Mouse (Mus musculus): ENCODE measurements around the gene Olfr611. TPM values are rescaled to one million over a fixed set of nuclear protein-coding genes. Genes with fewer than 3 reads are reported as not detected.
"Not testable (repeated sequence)": the region's sequence is repeated elsewhere in the genome, so short reads cannot be mapped to it uniquely, and the experiment has no call there.

The Olfr611 gene
- not detected in 2 replicates for polyA plus RNA-seq (2016; fragmentation: Nextera tagmentation; extraction: Ambion mirVana)

DNA sequence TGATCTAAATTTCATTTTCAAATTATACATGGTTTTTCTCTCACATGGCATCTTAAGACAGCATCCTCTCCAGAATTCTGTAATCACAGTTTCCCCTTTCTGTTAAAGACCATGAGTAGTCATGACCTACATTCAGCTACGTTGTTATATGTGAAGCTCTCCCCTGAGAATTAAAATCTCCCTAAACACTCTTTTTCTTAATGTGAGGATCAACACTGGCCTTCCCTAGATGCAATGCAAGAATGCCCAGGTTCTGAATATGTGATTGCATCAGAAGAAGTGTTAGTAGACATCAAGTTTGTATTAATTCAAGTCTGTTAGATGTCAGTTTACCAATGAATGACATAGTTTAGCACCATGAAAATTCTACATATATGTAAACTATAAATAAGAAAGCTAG is at the start of gene Olfr611:
Gene Olfr611 (minus strand): TSS at position 101 of the 400 bp plus-strand sequence.
- H3K4me1 ChIP-seq (replicated peaks); H3K9ac ChIP-seq (replicated peaks); H3K4me3 ChIP-seq (replicated peaks); H3K36me3 ChIP-seq; H3K9me3 ChIP-seq; ATAC-seq (ENCODE audit: insufficient number of reproducible peaks, insufficient read depth, low FRiP score, low TSS enrichment, low read depth); H3K27me3 ChIP-seq; H3K27ac ChIP-seq; H3K4me2 ChIP-seq: not testable (repeated sequence)
- 71% methylated on average over 1 of the region's 1 CpGs for WGBS

DNA sequence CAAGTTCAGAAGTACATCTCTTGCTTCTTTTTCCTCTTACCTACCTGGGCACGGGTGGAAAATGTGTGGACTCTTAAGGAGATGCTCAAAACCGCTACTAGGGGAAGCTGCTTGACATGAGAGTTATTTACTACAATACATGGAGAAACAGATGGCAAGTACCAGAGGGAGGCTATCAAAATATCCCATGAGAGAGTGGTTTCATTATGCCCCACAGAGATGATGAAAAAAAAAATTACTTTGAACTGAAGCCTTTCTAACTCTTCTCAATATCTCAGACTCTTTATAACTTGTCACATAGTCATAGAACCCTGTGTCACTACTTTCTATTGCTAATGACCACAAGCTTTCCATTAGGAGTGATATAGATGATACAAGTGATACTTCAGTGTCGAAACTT is 48.4 kb upstream of the Olfr611 start, which contains the start of gene Olfr616:
Gene Olfr616 (minus strand): TSS at position 101 of the 400 bp plus-strand sequence.
- H3K4me1 ChIP-seq (replicated peaks): no peaks in the 10 kb centered on the region
- no peak within 1 kb of the TSS for H3K4me3 ChIP-seq (replicated peaks)
- 71% methylated on average over 3 of the region's 3 CpGs for WGBS
- no peaks in the 10 kb centered on the region for H3K27me3 ChIP-seq
- H3K9ac ChIP-seq (replicated peaks): no peak within 1 kb of the TSS
- no peak within 1 kb of the TSS for H3K27ac ChIP-seq
- no peak within 1 kb of the TSS for H3K4me2 ChIP-seq
- H3K36me3 ChIP-seq: no peaks in the 10 kb centered on the region
- no peak for ATAC-seq (ENCODE audit: insufficient number of reproducible peaks, insufficient read depth, low FRiP score, low TSS enrichment, low read depth)
- no peaks in the 10 kb centered on the region for H3K9me3 ChIP-seq

DNA sequence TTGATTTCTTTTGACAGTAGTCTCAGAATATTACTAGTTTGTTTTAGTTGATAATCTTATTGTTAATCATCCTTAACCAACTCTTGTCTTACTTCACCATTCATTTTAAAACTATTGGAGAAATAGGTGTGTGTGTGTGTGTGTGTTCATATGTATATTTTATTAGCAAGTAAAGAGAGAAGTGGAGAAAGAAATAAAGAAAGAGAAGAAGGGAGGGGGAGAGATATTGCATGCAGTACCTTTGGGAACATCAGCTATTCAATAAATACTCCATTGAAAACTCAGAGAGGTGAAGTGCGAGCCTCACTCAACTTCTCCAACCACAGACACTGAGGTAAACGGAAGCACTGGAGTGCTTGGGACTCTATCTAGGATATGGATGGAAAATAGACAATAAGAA is 35.1 kb upstream of the Olfr611 start, which contains the start of gene Olfr615:
Gene Olfr615 (plus strand): TSS at position 301 of the 400 bp plus-strand sequence.
- 85% methylated on average over 2 of the region's 2 CpGs for WGBS
- H3K36me3 ChIP-seq: no peaks in the 10 kb centered on the region
- H3K4me1 ChIP-seq (replicated peaks): no peaks in the 10 kb centered on the region
- no peaks in the 10 kb centered on the region for H3K9me3 ChIP-seq
- H3K27ac ChIP-seq: no peak within 1 kb of the TSS
- H3K9ac ChIP-seq (replicated peaks): no peak within 1 kb of the TSS
- ATAC-seq (ENCODE audit: insufficient number of reproducible peaks, insufficient read depth, low FRiP score, low TSS enrichment, low read depth): no peak
- H3K4me3 ChIP-seq (replicated peaks): no peak within 1 kb of the TSS
- H3K27me3 ChIP-seq: no peaks in the 10 kb centered on the region
- no peak within 1 kb of the TSS for H3K4me2 ChIP-seq

DNA sequence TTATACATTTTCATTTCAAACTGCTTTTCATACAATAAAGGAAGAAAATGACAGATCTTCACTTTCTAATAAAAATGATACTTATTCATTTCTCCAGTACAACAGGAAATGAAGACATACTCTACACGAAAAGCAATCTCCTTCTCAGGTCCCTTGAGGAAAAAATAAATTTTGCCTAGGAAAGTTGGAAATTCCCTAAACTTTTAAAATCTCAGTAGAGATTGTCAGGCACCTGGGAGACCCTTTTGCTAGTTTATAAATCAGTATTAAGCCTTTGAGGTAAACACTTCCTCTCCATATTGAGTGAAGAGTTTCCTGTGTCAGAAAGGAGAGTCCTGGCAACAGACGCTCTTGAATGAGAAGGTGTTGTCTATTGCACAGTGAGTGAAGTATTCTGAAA is 27.1 kb upstream of the Olfr611 start, which contains the start of gene Olfr613:
Gene Olfr613 (plus strand): TSS at position 301 of the 400 bp plus-strand sequence.
- 80% methylated on average over 2 of the region's 2 CpGs for WGBS
- no peak for ATAC-seq (ENCODE audit: insufficient number of reproducible peaks, insufficient read depth, low FRiP score, low TSS enrichment, low read depth)
- no peaks in the 10 kb centered on the region for H3K36me3 ChIP-seq
- H3K4me3 ChIP-seq (replicated peaks): no peak within 1 kb of the TSS
- H3K9ac ChIP-seq (replicated peaks): no peak within 1 kb of the TSS
- H3K4me2 ChIP-seq: no peak within 1 kb of the TSS
- no peak within 1 kb of the TSS for H3K27ac ChIP-seq
- H3K27me3 ChIP-seq: no peaks in the 10 kb centered on the region
- no peaks in the 10 kb centered on the region for H3K4me1 ChIP-seq (replicated peaks)
- H3K9me3 ChIP-seq: 0 out of 2 replicates have a peak, but pooled peaks cover 4% of the 10 kb centered on the region

DNA sequence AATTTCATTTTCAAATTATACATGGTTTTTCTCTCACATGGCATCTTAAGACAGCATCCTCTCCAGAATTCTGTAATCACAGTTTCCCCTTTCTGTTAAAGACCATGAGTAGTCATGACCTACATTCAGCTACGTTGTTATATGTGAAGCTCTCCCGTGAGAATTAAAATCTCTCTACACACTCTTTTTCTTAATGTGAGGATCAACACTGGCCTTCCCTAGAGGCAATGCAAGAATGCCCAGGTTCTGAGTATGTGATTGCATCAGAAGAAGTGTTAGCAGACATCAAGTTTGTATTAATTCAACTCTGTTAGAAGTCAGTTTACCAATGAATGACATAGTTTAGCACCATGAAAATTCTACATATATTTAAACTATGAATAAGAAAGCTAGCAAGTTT is 22.0 kb upstream of the Olfr611 start, which contains the start of gene Olfr612:
Gene Olfr612 (minus strand): TSS at position 101 of the 400 bp plus-strand sequence.
- WGBS: 81% methylated on average over 2 of the region's 2 CpGs
- H3K9ac ChIP-seq (replicated peaks); H3K27ac ChIP-seq; ATAC-seq (ENCODE audit: insufficient number of reproducible peaks, insufficient read depth, low FRiP score, low TSS enrichment, low read depth); H3K4me1 ChIP-seq (replicated peaks); H3K9me3 ChIP-seq; H3K36me3 ChIP-seq; H3K4me2 ChIP-seq; H3K27me3 ChIP-seq; H3K4me3 ChIP-seq (replicated peaks): not testable (repeated sequence)

DNA sequence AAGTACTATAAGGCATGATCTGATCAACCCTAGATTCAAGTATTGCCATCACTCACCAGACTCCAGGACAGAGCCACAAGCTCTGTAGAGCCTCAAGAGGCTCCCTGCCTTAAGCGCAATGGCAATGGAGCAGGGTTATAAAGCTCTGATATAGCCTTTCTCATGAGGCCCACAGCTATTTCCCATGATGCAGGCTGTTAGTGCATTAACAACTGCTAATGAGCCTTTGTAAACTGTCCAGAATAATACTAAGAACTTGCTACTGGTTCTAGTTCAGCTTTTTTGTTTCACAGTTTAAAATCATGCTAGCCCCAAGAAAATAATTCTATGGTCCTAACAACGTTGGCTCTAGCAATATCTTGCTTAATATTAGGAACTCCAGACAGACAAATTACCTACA is 8.6 kb downstream of the Olfr611 start, which contains the start of gene Olfr610:
Gene Olfr610 (minus strand): TSS at position 101 of the 400 bp plus-strand sequence.
- ATAC-seq (ENCODE audit: insufficient number of reproducible peaks, insufficient read depth, low FRiP score, low TSS enrichment, low read depth): no peak
- no peaks in the 10 kb centered on the region for H3K36me3 ChIP-seq
- no peaks in the 10 kb centered on the region for H3K9me3 ChIP-seq
- no peak within 1 kb of the TSS for H3K9ac ChIP-seq (replicated peaks)
- 81% methylated on average over 2 of the region's 2 CpGs for WGBS
- no peak within 1 kb of the TSS for H3K4me3 ChIP-seq (replicated peaks)
- H3K4me2 ChIP-seq: no peak within 1 kb of the TSS
- no peaks in the 10 kb centered on the region for H3K4me1 ChIP-seq (replicated peaks)
- no peaks in the 10 kb centered on the region for H3K27me3 ChIP-seq
- no peak within 1 kb of the TSS for H3K27ac ChIP-seq

DNA sequence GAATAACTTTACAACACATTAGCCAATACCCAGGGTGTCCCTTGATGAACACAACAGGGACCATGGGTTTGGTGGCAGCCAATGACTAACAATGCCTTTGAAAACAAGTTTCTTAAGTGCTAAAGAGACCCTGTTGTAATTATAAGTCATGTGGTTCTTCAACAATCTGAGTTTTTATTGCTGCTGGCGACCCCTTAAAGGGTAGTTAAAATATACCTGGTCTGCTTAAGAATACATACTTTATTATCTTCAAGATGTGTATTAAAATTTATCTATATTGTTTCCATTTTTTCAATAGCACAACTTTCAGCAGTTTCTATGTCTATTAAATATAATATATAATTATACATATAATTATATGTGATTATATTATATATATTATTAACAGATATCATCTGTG is 22.7 kb downstream of the Olfr611 start, which contains the start of gene Olfr609:
Gene Olfr609 (minus strand): TSS at position 101 of the 400 bp plus-strand sequence.
- Histone ChIP-seq H3K4me1 (replicated peaks) (no peaks in the 10 kb centered on the region), H3K9ac (replicated peaks) (no peak within 1 kb of the TSS), H3K4me2 (no peak within 1 kb of the TSS), H3K27me3 (no peaks in the 10 kb centered on the region), H3K9me3 (no peaks in the 10 kb centered on the region), H3K36me3 (no peaks in the 10 kb centered on the region), H3K4me3 (replicated peaks) (no peak within 1 kb of the TSS), H3K27ac (no peak within 1 kb of the TSS)
- ATAC-seq (ENCODE audit: insufficient number of reproducible peaks, insufficient read depth, low FRiP score, low TSS enrichment, low read depth): no peak
- WGBS: 62% methylated on average over 1 of the region's 1 CpGs

DNA sequence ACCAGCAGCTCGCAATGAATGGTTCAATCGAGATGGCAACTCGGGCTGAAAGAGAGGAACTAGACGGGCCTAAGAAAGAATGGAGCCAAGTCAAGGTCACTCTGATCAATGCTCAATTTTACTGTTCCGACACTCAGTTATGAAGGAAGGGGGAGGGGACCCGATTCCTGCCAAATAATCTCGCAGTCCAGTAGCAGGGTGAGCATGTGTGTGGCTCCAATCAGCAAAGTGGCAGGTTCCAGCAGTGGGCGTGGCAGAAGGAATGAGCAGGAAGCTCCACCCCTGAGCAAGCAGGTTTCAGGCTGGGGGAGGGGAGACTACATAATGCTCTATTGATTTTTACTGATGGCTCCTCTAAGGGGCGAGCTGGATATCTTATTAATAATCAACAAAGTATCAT is 43.5 kb downstream of the Olfr611 start:
- H3K4me1 ChIP-seq (replicated peaks); H3K4me2 ChIP-seq; H3K27ac ChIP-seq; H3K36me3 ChIP-seq; H3K9me3 ChIP-seq; H3K4me3 ChIP-seq (replicated peaks); H3K27me3 ChIP-seq; ATAC-seq (ENCODE audit: insufficient number of reproducible peaks, insufficient read depth, low FRiP score, low TSS enrichment, low read depth); H3K9ac ChIP-seq (replicated peaks): not testable (repeated sequence)
- WGBS: 89% methylated on average over 9 of the region's 9 CpGs

DNA sequence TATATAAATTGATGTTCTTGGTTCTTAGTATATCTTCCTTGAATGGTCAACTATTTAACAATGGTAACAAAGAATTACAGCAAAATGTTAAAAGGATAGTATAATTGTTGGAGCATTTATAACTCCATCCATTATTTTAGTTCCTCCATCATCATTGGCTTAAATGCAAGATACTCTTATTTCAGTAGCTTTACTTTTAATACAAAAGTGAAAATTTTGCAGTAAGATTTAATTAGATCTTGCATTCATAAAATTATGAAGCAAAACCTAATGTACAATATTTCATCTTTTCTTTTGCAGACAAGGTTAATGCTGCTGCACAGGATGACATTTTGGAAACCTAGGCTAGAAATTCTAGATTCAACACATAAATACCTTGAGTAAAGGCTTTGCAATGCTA is 51.1 kb downstream of the Olfr611 start, which contains the start of gene Olfr608:
Gene Olfr608 (plus strand): TSS at position 301 of the 400 bp plus-strand sequence.
- Histone ChIP-seq H3K9ac (replicated peaks) (no peak within 1 kb of the TSS), H3K27me3 (no peaks in the 10 kb centered on the region), H3K36me3 (no peaks in the 10 kb centered on the region), H3K27ac (no peak within 1 kb of the TSS), H3K4me2 (no peak within 1 kb of the TSS), H3K9me3 (peaks cover 5% of the 10 kb centered on the region; the same call in 1 of the 2 replicates), H3K4me1 (replicated peaks) (no peaks in the 10 kb centered on the region), H3K4me3 (replicated peaks) (no peak within 1 kb of the TSS)
- no peak for ATAC-seq (ENCODE audit: insufficient number of reproducible peaks, insufficient read depth, low FRiP score, low TSS enrichment, low read depth)

Other genes with a start within 250 kb of the Olfr611 start
- not detected in 2 replicates for gene Olfr596, start 215.2 kb downstream of the Olfr611 start, polyA plus RNA-seq (2016; fragmentation: Nextera tagmentation; extraction: Ambion mirVana)
- gene Olfr597, start 204.5 kb downstream of the Olfr611 start, polyA plus RNA-seq (2016; fragmentation: Nextera tagmentation; extraction: Ambion mirVana): not detected in 2 replicates
- not detected in 2 replicates for gene Olfr598, start 197.3 kb downstream of the Olfr611 start, polyA plus RNA-seq (2016; fragmentation: Nextera tagmentation; extraction: Ambion mirVana)
- gene Olfr599, start 184.9 kb downstream of the Olfr611 start, polyA plus RNA-seq (2016; fragmentation: Nextera tagmentation; extraction: Ambion mirVana): not detected in 2 replicates
- gene Olfr600, start 171.2 kb downstream of the Olfr611 start, polyA plus RNA-seq (2016; fragmentation: Nextera tagmentation; extraction: Ambion mirVana): not detected in 2 replicates
- gene Olfr601, start 158.2 kb downstream of the Olfr611 start, polyA plus RNA-seq (2016; fragmentation: Nextera tagmentation; extraction: Ambion mirVana): not detected in 2 replicates
- not detected in 2 replicates for gene Olfr603, start 134.7 kb downstream of the Olfr611 start, polyA plus RNA-seq (2016; fragmentation: Nextera tagmentation; extraction: Ambion mirVana)
- gene Usp17lc, start 105.8 kb downstream of the Olfr611 start, polyA plus RNA-seq (2016; fragmentation: Nextera tagmentation; extraction: Ambion mirVana): not detected in 2 replicates
- not detected in 2 replicates for gene Olfr605, start 75.4 kb downstream of the Olfr611 start, polyA plus RNA-seq (2016; fragmentation: Nextera tagmentation; extraction: Ambion mirVana)
- gene Olfr606, start 71.8 kb downstream of the Olfr611 start, polyA plus RNA-seq (2016; fragmentation: Nextera tagmentation; extraction: Ambion mirVana): not detected in 2 replicates
- not detected in 2 replicates for gene Olfr607, start 56.7 kb downstream of the Olfr611 start, polyA plus RNA-seq (2016; fragmentation: Nextera tagmentation; extraction: Ambion mirVana)
- not detected in 2 replicates for gene Olfr608, start 51.0 kb downstream of the Olfr611 start, polyA plus RNA-seq (2016; fragmentation: Nextera tagmentation; extraction: Ambion mirVana)
- gene Olfr609, start 22.8 kb downstream of the Olfr611 start, polyA plus RNA-seq (2016; fragmentation: Nextera tagmentation; extraction: Ambion mirVana): not detected in 2 replicates
- not detected in 2 replicates for gene Olfr610, start 8.7 kb downstream of the Olfr611 start, polyA plus RNA-seq (2016; fragmentation: Nextera tagmentation; extraction: Ambion mirVana)
- not detected in 2 replicates for gene Olfr612, start 21.9 kb upstream of the Olfr611 start, polyA plus RNA-seq (2016; fragmentation: Nextera tagmentation; extraction: Ambion mirVana)
- not detected in 2 replicates for gene Olfr613, start 27.2 kb upstream of the Olfr611 start, polyA plus RNA-seq (2016; fragmentation: Nextera tagmentation; extraction: Ambion mirVana)
- not detected in 2 replicates for gene Olfr615, start 35.2 kb upstream of the Olfr611 start, polyA plus RNA-seq (2016; fragmentation: Nextera tagmentation; extraction: Ambion mirVana)
- not detected in 2 replicates for gene Olfr616, start 48.3 kb upstream of the Olfr611 start, polyA plus RNA-seq (2016; fragmentation: Nextera tagmentation; extraction: Ambion mirVana)
- not detected in 2 replicates for gene Olfr617, start 52.2 kb upstream of the Olfr611 start, polyA plus RNA-seq (2016; fragmentation: Nextera tagmentation; extraction: Ambion mirVana)
- gene Olfr618, start 69.3 kb upstream of the Olfr611 start, polyA plus RNA-seq (2016; fragmentation: Nextera tagmentation; extraction: Ambion mirVana): not detected in 2 replicates
- not detected in 2 replicates for gene Olfr619, start 79.7 kb upstream of the Olfr611 start, polyA plus RNA-seq (2016; fragmentation: Nextera tagmentation; extraction: Ambion mirVana)
- gene Olfr620, start 91.7 kb upstream of the Olfr611 start, polyA plus RNA-seq (2016; fragmentation: Nextera tagmentation; extraction: Ambion mirVana): not detected in 2 replicates
- not detected in 2 replicates for gene Olfr622, start 121.9 kb upstream of the Olfr611 start, polyA plus RNA-seq (2016; fragmentation: Nextera tagmentation; extraction: Ambion mirVana)
- gene Olfr623, start 142.9 kb upstream of the Olfr611 start, polyA plus RNA-seq (2016; fragmentation: Nextera tagmentation; extraction: Ambion mirVana): not detected in 2 replicates
- gene Olfr624, start 150.3 kb upstream of the Olfr611 start, polyA plus RNA-seq (2016; fragmentation: Nextera tagmentation; extraction: Ambion mirVana): 0.06 and 0.11 TPM in 2 replicates
- gene Olfr625-ps1, start 161.9 kb upstream of the Olfr611 start, polyA plus RNA-seq (2016; fragmentation: Nextera tagmentation; extraction: Ambion mirVana): not detected in 2 replicates
- not detected in 2 replicates for gene Olfr243, start 193.8 kb upstream of the Olfr611 start, polyA plus RNA-seq (2016; fragmentation: Nextera tagmentation; extraction: Ambion mirVana)
- not detected in 2 replicates for gene Olfr628, start 209.5 kb upstream of the Olfr611 start, polyA plus RNA-seq (2016; fragmentation: Nextera tagmentation; extraction: Ambion mirVana)
- gene Olfr629, start 224.1 kb upstream of the Olfr611 start, polyA plus RNA-seq (2016; fragmentation: Nextera tagmentation; extraction: Ambion mirVana): not detected in 2 replicates
- gene Olfr630, start 236.5 kb upstream of the Olfr611 start, polyA plus RNA-seq (2016; fragmentation: Nextera tagmentation; extraction: Ambion mirVana): not detected in 2 replicates